Mouse (Mus musculus) monocyte, adult 5-6 weeks (primary cell): ENCODE results near the gene Ciita. TPM values are rescaled to one million over a fixed set of nuclear protein-coding genes. Genes with fewer than 3 reads are reported as not detected.

Experiments
- ATAC-seq: fragments of 153-309, 156-312 bp; replicated peaks from 2 replicates; pipeline ENCODE4 v1.8.0; 2017; ENCODE audit warnings: mild to moderate bottlenecking; ENCODE audit not compliant: low TSS enrichment, insufficient number of reproducible peaks, severe bottlenecking, poor library complexity, low FRiP score
- total RNA-seq: library from RNA; stranded (forward); fragments of 200-1000, 200-491, 200-594 nt; gene quantifications from 3 replicates; pipeline ENCODE4 v1.2.3, GENCODE M21; 2017

The Ciita gene
- total RNA-seq, 1 experiment from 2014 or later = 13.2 TPM

DNA sequence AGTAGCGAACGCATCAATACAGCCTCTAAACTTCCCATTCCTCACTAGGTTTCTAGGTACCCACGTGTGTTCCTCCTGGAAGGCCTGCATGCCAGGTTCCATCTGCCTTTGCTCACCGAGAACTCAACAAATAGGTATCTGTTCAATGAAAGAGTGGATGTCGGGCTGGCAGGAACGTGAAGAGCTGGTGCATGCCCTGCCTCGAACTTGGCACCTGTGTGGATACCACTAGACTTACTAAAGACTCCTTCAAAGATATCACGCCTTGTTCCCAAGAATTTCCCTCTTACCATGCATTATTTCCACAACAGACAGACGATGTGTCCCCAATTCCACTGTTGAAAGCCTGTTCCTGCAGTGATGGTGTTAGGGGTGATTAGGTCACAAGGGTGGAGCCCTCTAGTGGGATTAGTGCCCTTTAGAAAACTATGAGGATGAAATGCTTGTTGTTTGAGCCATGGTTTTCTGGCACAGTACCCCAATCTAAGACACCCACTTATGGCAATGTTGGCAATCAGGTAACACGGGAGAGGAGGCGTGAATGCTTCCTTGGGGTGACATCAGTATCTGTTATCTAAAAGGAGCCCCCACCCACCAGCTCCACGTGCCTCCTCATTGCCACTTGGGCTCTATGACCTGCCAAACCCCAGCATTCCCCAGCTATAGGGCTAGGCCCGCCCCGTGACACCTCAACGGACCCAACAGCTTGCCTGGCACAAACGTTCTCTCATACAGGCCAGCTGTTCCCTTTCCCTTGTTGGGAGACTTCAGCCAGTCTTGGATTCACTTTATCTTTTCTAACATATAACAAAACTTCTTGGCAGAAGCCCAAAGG lies 61.1 kb downstream of the Ciita start:
- no peak for ATAC-seq

DNA sequence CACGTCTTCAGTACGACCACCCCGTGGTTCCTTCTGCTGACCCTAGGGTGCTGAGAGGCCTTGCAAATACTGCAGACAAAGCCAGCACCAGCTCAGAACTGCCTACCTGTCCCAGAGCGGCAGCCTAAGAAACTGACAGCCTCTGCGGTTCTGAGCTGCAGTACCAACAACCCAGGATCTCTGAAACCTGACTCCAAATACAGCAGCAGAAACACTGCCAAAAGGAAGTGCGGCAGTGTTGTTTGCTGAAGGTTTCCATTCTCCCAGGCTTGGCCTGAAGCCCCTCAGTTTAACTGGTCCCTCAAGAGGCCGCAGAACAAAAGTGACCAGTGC lies 61.7 kb downstream of the Ciita start:
- no peak for ATAC-seq

DNA sequence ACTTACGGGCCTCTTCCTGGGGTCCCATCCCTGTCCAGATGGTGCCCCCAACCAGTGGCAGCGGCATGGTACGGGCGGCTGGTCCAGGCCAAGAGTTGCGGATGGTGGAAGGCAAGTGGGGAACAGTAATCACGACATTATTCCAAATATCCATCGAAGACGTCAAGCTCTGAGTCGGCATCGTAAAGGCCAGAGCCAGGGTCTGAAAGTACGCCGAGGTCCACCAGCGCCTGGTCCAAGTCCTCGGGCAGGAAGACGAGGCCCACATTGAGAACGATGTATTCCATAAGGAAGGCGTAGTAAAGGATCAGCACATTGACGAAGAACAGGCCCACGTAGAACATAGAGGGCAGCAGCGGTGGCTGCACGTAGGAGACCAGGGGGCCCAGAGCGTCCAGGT lies 62.4 kb downstream of the Ciita start:
- no peak for ATAC-seq

DNA sequence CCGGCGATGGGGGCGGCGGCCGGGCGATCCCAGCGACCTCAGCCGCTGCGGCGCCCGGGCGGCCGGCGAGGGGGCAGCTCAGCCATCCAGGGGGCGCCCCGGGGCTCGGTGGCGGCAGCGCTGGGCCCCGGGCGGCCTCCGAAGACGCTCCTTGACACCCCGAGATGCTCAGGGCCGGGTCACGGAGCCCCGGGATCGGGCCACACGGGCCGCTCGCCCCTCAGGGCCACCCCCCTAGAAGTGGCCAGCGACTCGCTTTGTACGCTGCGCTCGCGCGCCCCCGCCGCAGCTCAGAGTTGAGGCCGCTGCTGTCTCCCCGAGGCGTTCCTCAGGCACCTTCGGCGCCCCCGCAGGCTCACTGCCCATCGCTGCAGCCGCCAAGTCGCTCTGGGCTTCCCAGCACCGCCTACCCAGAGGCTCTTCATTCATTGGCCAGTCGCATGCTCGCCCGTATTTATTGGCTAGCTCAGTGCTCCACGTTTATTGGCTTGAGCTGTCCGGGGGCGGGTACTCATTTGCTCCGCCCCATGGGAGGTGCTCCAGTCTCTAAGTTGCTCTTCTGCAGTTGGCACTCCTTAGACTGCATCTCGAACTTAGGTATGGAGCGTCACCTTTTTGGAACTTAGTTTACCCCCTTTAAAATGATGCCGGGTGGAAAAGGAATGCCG lies 63.0 kb downstream of the Ciita start, which contains the start of gene Dexi:
TSS of gene Dexi (minus strand) at position 357 of the 668 bp plus-strand sequence.
- ATAC-seq = peak; percentile 90

DNA sequence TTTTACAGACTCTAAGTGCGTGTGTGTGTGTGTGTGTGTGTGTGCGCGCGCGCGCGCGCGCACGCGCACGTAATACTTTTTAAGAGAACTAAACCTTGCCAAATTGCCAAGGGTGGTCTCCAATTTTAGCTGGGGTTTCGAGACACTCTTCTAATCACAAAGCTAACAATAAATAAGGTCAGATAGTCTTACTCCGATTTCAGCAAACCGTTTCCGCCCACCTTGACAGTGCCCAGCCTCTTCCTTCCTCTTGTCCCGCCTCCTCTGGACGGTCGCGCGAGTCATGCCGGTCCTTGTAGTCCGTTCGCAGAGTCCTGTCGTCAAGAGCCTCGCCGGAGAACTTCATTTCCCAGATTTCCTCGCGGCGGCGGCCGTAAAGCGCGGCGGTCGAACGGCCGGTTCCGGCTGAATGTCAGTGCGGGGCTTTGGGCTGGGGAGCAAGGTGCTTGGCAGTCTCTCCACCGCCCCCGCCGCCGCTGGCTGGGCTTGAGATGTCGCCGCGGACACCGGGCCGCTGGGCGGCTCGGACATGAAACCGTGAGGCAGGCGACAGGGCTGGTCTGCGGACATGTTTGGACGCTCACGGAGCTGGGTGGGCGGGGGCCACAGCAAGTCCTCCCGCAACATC lies 65.2 kb downstream of the Ciita start, which contains the start of gene Clec16a:
TSS of gene Clec16a (plus strand) at position 345 of the 628 bp plus-strand sequence.
- ATAC-seq = peak; percentile 89

DNA sequence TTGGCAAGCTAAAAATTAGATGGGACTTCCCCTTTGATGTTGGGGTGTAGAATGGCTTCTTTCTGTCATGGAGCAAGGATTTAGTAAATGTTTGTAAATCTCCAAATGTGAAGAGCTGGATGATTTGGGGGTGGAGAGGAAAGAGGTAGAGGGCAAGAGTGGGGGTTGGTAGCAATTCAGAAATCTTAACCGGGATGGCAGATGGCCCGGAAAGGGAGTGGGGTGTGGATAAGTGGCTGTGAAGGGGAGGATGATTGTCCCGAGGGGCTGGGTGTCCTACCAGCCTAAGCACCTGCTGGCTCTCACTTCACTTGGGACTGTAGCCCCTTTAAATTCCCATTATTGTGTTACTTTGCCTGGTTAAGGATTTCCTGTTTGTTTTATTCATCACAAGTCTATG lies 67.0 kb downstream of the Ciita start:
- ATAC-seq = no peak

DNA sequence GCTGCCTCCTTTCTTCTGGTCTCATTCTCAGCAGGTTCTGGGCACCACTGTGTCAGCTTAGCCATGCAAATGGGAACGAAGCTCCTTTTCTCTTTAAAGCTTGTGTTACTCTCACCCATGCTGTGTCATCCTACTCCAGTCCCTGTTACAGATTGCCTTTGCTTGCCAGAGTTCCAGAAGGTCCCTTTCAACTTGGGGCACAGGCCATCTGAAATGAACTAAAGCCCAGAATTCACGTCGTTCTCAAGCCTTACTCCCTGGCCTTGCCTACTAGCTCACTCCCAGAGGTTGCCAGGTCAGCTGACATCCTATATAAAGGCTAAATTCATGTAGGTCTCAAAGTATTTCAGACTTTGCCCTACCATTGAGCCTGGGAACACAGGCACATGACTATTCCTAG lies 69.1 kb downstream of the Ciita start:
- ATAC-seq = no peak

DNA sequence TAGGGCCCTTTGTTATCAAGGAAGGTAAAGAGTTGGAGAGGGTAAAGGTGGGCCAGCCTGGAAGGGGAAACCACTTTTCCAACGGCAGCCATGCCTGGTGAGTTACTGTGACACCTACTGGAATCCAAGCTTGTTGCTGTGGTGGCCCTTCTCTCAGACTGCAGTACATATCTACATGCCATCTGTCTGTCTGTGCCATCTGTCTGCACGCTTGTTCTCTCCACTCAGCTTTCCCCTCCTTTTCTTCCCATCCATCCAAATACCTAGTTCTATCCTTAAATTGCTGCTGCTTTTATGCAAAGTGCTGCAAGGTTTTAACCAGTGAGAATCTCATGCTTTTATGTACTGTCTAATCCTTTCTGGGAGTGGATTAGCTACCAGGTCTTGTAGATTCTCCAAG lies 69.7 kb downstream of the Ciita start:
- no peak for ATAC-seq

DNA sequence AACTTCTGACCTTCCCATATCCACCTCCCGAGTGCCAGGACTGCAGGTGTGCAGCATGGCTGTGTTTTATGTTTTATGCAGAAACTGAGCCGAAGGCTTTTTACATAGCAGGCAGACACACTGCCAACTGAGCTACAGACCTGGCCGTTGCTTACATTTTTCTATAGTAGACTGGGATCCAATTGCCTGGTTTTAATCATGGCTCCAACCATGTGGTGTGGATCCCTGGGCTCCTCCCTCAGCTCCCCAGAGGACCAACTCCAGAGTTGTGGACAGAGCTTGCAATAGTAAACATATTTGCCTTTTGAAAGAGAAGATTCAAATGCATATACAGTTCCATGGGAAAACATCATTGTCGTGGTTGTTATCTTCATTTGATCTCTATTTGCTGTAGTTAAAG lies 71.7 kb downstream of the Ciita start:
- no peak for ATAC-seq

DNA sequence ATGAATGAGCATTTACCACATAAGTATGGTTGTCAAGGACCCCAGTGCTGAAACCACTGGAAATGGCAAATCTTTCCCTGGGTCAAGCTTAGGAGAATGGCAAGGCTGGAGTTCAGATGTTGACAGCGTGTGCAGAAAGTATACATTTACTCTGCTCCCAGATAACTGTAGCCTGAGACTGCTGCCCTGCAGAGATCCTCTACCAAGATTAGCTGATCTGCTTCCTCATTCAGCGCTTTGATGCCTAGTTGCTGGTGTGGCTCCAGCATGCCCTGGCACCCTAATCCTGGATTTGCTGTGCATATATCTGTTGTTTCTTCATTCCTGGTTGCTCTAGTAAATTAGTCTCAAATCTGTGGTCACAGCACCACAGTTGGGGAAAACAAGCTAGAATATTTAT lies 74.0 kb downstream of the Ciita start:
- ATAC-seq = no peak

DNA sequence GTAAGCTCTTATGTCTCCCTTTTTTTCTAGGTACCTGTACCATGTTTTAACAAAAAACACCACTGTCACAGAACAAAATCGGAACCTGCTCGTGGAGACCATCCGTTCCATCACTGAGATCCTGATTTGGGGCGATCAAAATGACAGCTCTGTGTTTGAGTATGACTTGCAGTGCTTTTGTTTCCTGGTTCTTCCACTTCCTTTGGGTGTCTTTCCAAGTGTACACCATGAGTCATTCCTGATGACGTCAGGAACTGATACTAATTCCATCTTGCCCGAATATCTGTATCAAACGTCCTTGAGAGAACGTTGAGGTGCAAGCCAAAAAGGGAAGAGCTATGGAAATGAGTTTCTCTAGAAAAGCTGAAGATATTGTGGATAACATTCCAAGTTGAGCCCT lies 80.1 kb downstream of the Ciita start:
- ATAC-seq = no peak

DNA sequence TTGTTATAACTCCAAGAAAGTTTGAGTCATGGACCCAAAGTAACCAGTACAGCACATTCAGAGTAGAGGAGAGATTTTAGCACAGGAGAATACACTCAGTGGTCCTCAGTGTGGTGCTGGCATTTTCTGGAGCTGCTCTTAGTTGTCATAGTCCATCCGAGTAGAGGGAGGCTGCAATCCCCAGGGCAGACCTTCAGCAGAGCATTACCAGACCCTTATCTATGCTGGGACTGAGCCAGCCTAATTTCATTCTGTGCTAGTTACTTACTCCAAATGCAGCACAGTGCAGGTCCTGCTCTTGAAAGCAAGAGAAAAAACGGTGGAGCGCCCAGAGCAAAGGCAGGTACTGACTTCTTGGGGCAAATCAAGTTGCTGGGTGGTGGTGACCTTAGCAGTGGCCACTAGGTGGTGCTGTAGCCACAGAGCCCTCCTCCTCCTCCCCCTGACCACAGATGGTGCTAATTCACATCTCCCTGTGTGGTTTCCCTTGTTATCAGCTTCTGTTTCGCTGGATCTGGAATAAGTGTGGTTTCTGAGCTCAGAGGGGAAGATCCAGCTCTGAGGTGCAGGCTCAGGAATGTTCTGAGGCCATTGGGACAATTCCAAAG lies 85.5 kb downstream of the Ciita start:
- ATAC-seq = peak; percentile 61; the same call in 1 of the 2 replicates

DNA sequence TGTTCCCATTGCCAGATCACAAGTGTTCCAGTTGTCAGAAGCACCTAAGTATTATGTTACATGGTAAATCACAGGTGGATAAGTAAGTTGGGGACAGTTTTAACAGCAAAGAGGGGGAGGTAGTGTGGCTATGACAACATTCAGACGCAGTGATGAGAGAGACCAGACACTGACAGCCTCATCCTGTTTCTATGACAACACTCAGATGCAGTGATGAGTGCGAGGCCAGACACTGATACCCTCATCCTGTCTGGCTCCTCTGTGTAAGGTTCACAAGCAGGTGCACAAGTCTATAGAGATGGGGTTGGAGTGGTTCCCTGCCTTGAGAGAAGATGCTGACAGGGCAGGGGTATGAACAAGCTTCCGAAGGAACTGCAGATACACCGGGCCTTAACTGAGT lies 87.3 kb downstream of the Ciita start:
- ATAC-seq = no peak

DNA sequence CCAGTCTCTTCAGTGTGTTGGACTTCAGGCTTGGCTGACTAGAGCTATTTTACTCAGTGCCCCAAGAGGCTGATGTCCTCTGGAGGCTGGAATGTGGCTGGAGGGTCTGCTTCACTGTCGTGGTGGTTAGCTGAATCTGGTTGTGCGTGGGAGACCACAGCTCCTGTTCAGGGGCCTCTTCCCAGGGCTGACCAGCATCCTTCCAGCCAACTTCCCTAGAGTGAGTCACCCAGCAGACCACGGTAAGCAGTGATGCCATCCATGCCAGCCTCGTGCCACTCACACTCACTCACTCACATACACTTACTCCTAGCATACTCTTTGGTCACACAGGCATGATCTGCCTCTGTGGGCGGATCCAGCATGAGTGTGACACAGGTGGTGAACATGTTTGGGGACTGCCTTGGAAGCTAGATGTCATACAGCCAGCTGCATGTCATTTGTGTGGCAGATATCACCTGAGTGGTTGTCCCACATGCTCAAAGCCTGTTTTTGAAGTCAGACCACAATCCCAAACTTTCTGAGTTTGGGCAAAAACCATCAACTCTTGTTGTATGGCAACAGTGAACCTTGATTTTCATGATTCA lies 90.0 kb downstream of the Ciita start:
- ATAC-seq = no peak

DNA sequence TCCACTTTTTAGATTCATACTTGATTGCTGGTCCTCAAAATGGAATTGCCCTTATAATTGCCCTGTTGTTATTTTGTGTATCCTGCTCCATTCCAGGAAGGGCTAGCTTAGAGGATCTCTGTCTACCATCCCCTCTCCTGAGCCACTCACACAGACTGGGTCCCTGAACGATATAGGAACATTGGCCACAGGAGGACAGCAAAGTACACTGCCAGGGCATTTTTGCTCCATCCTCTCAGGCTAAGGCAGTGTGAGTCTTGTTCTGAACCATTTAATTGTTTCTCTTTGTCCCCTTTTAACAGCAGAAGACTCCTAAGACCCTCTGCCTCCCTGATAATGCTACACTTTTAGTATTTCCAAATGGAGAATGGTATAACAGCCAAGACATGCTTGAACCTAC lies 90.8 kb downstream of the Ciita start:
- ATAC-seq = no peak

DNA sequence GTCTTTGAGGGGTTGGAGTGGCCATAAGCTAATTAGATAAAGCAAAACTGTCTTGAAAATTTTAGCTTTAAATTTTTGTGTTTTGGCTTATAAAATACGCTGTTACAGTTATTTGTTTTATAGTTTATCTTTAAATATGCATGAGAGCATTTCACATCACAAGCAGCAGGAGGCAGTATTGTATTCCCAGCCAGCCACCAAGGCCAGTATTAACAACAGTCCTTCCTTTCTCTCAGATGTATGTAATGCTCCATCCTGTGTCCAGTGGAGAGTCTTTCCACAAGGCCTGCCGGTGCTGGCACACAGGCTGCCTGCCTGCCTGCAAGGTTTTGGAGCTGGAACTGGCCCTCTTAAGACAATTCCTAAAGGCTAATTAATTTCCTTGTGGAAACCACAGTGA lies 92.0 kb downstream of the Ciita start:
- ATAC-seq = no peak

DNA sequence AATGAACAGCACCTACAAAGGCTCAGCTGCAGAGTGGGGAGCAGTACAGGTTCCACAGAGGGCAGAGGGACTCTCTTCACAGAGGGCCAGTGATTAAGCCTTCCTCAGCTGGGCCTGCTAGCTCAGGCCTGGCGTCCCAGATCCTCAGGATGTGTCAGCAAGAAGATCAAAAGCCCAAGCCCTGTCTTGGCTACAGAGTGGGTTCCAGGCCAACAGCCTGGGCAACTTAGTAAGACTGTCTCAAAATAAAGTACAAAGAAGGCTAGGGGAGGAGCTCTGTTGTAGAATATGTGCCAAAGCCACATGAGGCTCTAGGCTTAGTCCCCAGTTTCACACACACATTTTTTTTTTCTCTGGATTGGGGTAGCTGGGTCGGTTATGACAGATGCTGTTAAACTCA lies 95.1 kb downstream of the Ciita start:
- ATAC-seq = no peak

DNA sequence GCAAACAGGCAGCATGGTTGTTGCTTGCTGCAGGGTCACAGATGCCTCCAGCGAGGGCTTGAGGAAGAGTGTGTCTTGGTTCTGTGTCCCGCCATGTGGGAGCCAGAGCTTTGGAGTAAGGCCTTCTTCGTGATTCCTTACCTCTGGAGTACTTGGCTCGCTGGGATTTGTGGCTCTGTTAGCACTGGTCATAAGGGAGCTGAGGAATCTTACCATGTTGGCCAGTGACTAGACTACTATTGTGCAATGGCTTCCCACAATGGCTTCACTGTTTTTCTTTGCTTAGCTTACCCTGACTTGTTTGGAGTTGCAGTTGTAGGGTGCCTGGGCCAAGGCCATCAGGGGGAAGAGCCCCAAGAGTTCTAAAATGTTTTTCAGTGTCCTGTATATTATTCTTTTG lies 96.1 kb downstream of the Ciita start:
- ATAC-seq = no peak

DNA sequence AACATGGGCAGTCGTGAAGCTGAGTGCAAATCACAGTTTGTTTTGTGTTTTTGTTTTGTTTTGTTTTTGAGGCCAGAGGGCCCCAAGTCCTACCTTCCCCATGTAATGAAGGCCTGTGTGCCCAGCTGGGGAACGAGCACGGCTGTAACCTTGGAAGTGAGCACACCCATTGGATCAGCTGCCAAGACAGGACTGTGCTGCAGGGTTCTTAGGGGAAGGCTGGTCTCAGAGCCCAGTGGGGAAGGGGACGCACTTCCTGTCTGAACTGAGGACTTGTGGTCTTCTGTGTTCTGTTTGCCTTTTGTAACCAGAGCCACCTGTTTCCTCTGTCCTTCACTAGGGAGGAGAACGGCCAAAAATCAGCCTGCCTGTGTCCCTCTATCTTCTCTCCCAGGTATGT lies 97.7 kb downstream of the Ciita start:
- no peak for ATAC-seq
